Mouse (Mus musculus): Measurements from ENCODE around the gene Prnp. TPM values are rescaled to one million over a fixed set of nuclear protein-coding genes. Genes with fewer than 3 reads are reported as not detected.

Prnp gene
- total RNA-seq (2023): 10 to 100 TPM; 10.6 to 15.1 TPM

DNA sequence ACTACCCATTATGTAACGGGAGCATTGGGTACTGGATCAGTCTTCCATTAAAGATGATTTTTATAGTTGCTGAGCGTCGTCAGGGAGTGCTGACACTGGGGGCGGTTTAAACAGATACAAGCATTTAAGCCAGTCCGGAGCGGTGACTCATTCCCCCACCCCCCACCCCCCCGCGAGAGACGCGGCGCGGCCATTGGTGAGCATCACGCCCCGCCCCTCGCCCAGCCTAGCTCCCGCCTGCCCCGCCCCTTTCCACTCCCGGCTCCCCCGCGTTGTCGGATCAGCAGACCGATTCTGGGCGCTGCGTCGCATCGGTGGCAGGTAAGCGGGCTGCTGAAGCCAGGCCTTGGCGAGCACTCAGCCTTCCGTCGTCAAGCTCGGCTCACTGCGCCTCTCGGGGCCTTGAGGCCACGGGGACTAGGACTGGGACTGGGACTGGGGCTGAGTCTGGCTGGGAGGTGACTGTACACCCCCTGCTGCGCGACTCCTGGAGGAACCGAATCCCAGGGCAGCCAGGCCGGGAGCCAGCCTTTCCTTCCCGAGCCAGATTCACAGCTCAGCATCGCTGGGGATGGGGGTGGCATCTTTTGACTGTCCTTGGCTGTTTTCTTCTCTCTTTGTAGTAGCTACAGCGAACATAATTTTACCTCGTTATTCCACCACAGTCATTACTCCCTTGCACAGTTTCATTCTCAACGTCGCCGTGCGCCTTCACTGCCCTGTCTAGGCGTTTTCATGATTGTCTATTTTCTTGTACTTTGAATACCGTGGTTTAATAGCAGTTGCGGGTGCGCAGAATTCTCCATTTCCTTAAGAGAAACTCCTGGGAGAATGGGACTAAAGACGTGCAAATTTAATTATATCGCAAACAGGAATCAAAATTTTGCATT lies at the start of gene Prnp, which contains the start of gene Prn:
TSS of gene Prnp (plus strand) at position 246 of the 890 bp plus-strand sequence.
TSS of gene Prn (plus strand) at position 275 of the 890 bp plus-strand sequence.

DNA sequence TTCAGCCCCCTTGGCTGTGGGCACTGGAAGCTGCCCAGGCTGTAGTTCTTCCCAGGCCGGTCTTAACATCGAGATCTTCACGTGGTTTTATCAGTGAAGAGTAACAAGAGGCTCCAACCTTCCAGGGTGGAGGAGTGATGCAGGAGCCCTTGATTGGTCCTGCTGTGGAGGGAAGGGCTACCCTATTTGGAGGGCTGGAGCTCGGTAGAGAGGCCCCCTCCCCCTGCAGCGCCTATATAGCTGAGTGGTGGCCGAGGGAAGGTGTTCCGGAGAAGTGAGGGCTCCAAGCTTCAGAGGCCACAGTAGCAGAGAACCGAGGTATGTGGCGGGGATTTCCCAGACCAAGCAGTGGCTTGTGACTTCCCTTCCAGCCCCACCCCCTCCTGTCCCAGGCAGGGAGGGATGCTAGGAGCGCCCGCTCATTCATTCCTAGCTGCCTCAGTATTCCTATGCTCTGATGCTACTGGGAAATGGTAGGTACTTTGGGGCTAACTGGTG lies 40.9 kb downstream of the Prnp start, which contains the start of gene Prnd:
TSS of gene Prnd (plus strand) at position 264 of the 498 bp plus-strand sequence.

Other genes starting within 250 kb of the Prnp start
- gene Erv3, start 50.2 kb upstream of the Prnp start, total RNA-seq (2023): not detected
- not detected for gene Prn, start within 50 bp of the Prnp start, total RNA-seq (2023)
- gene Prnd, start 40.9 kb downstream of the Prnp start, total RNA-seq (2023): not detected
- 100 to 1,000 TPM; 133 to 138 TPM for gene Rassf2, start 120.3 kb downstream of the Prnp start, total RNA-seq (2023)
- gene Slc23a2, start 235.2 kb downstream of the Prnp start, total RNA-seq (2023): 10 to 100 TPM; 11.9 to 13.0 TPM